Mouse (Mus musculus): ENCODE measurements at regions not wholly inside any gene's neighbourhood (a gene's known extent, or its start where the extent isn't known, plus 50 kb on each side); places are given as distances from the start of the nearest gene placed in this dataset.

- no peak for DNase-seq
Observed at GRCm38 (mm10) chr8:118028061-118028850, 226.5 kb upstream of the Mphosph6 start.

GRCm38 (mm10) chr8:118023451-118023850 is 221.7 kb upstream of the Mphosph6 start:
- no peak for DNase-seq

GRCm38 (mm10) chr8:118021978-118022377 is 220.2 kb upstream of the Mphosph6 start:
- DNase-seq = no peak

- DNase-seq = no peak
Observed at GRCm38 (mm10) chr8:118017261-118017660, 215.5 kb upstream of the Mphosph6 start.

GRCm38 (mm10) chr8:118005186-118005585 is 203.4 kb upstream of the Mphosph6 start:
- DNase-seq = peak; percentile 24

GRCm38 (mm10) chr8:118004391-118004851 is 202.7 kb upstream of the Mphosph6 start:
- peak; percentile 79 for DNase-seq

- DNase-seq = no peak
Observed at GRCm38 (mm10) chr8:118001138-118001537, 199.4 kb upstream of the Mphosph6 start.

- DNase-seq = no peak
Observed at GRCm38 (mm10) chr8:117991826-117992225, 190.1 kb upstream of the Mphosph6 start.

- peak; percentile 27 for DNase-seq
Observed at GRCm38 (mm10) chr8:117988781-117989180, 187.0 kb upstream of the Mphosph6 start.

- no peak for DNase-seq
Observed at GRCm38 (mm10) chr8:117968306-117968705, 166.6 kb upstream of the Mphosph6 start.

GRCm38 (mm10) chr8:117966556-117966955 is 164.8 kb upstream of the Mphosph6 start:
- no peak for DNase-seq

- DNase-seq = no peak
Observed at GRCm38 (mm10) chr8:117963426-117963825, 161.7 kb upstream of the Mphosph6 start.

GRCm38 (mm10) chr8:117962666-117963065 is 160.9 kb upstream of the Mphosph6 start:
- DNase-seq = no peak

- no peak for DNase-seq
Observed at GRCm38 (mm10) chr8:117959501-117959900, 157.8 kb upstream of the Mphosph6 start.

GRCm38 (mm10) chr8:117958914-117959313 is 157.2 kb upstream of the Mphosph6 start:
- no peak for DNase-seq

- DNase-seq = no peak
Observed at GRCm38 (mm10) chr8:117951656-117952055, 149.9 kb upstream of the Mphosph6 start.

- no peak for DNase-seq
Observed at GRCm38 (mm10) chr8:117946540-117946939, 144.8 kb upstream of the Mphosph6 start.

GRCm38 (mm10) chr8:117934566-117935094 is 132.9 kb upstream of the Mphosph6 start:
- DNase-seq = no peak

- DNase-seq = peak; percentile 75
Observed at GRCm38 (mm10) chr8:117930687-117931086, 128.9 kb upstream of the Mphosph6 start.

- DNase-seq = peak; percentile 27
Observed at GRCm38 (mm10) chr8:117929606-117930005, 127.9 kb upstream of the Mphosph6 start.

GRCm38 (mm10) chr8:117923296-117923695 is 121.6 kb upstream of the Mphosph6 start:
- DNase-seq = no peak

GRCm38 (mm10) chr8:117903052-117903451 is 101.3 kb upstream of the Mphosph6 start:
- DNase-seq = no peak

GRCm38 (mm10) chr8:117899892-117900291 is 98.1 kb upstream of the Mphosph6 start:
- DNase-seq = no peak

- DNase-seq = peak; percentile 59
Observed at GRCm38 (mm10) chr8:117898015-117898414, 96.3 kb upstream of the Mphosph6 start.

All from embryo, embryonic 11 days (tissue).